Mouse (Mus musculus) lung, postnatal 0 days (tissue): ENCODE measurements around the gene Mfsd11.

Source experiments
- CTCF ChIP-seq: IDR thresholded peaks from 2 replicates; pipeline ENCODE4 v1.5.1; 2016; ENCODE audit warnings: antibody characterized with exemption, mild to moderate bottlenecking
- EP300 ChIP-seq: IDR thresholded peaks from 2 replicates; pipeline ENCODE4 v1.6.1; 2016; ENCODE audit warnings: antibody characterized with exemption, mild to moderate bottlenecking, control low read depth

DNA sequence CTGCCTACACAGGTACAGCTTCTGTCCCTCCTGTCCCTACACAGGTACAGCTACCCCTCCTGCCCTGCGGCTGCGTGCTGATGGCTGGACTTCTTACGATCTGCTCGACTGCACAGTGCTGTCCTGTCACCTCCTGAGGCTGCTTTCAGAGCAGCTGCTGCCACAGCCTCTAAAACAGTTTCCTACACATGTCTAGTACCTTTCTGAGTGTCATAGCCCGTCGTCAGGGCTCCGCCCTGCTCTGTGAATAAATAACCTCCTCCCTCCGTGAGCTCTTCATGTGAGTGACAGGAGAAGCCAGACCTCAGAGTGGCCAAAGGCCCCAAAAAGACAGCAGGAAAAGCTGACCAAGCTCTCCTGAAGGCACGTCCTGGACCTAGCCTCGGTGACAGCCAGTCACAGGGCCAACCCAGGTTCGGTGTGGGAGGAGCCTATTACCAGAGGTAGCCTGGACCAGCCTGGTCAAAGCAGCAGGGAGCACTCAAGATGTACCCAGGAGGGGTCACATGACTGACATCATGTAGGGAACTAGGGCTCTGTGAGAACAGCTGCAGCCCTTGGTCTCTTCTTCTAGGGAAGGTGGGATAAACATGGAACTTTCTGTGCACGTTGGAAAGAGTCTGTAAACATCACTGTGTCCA, 13.8 kb downstream of the Mfsd11 start:
- TF ChIP-seq CTCF = no peak
- TF ChIP-seq EP300 = no peak
